Mouse (Mus musculus): ENCODE data around the gene Ppard. TPM values are rescaled to one million over a fixed set of nuclear protein-coding genes. Genes with fewer than 3 reads are reported as not detected.
A peak's percentile ranks its signal among the peaks of the same experiment; 100 is the strongest.

The Ppard gene
- total and polyA plus RNA-seq, 2 experiments from 2014 or later, result 1.4 to 23.1 TPM

DNA sequence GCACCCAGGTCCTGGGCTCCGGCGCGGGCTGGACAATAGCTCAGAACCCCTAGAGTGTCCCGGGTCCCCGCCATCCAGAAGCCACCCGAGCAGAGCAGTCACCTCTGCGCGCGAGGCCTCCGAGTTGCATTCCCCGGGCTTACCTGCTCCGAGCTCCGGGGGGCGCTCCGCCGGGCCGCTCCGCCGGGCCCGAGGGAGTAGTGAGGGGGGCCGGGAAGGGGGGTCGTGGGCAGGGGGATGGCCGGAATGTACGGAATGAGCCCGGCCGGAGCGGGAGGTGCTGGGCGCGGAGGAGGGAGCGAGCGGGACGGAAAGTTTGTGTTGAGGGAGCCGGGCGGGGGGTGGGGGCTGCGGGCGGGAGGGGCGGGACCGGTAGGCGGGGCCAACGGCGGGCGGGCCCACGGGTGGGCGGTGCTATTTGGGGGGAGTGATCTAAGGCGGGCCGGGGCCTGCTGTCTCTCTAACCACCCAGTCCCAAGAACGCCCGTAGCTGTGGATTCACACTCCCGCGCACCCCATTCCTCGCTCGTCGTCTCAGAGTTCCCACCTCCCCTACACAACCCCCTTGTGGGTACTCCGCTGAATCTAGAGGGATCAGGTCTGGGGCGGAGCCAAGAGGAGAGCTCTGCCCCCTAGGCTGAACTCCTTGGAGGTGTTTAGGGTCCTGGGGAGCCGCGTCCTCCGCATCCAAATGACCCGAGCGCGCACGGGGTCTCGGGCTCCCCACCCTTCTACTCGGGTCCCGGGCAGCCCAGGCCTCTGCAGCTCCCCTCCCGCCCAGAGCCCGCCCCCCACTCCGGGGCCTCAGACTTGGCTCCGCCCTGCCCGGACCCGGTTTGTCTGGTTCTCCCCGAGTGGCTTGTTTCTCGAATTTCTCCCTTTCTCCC lies 118.2 kb downstream of the Ppard start, which contains the start of gene Tead3:
Gene Tead3, minus strand, starts transcription at position 352 of the 887 bp plus-strand sequence.
- Histone ChIP-seq H3K36me3 (replicated peaks; ENCODE audit: control insufficient read depth, insufficient read depth, low read length) (no peaks in the 10 kb centered on the region), H3K9me3 (replicated peaks; ENCODE audit: control insufficient read depth, low read length) (no peaks in the 10 kb centered on the region), H3K4me2 (ENCODE audit: low read depth, low read length) (peak within 1 kb of the TSS; percentile 93), H3K4me1 (ENCODE audit: control insufficient read depth, insufficient read depth) (peaks cover 29% of the 10 kb centered on the region), H3K27me3 (ENCODE audit: control insufficient read depth, insufficient read depth, low read length) (peaks cover 30% of the 10 kb centered on the region), H3K27ac (ENCODE audit: low read depth) (peak within 1 kb of the TSS; percentile 92), H3K4me3 (ENCODE audit: low read depth, low read length) (peak within 1 kb of the TSS; percentile 69), H3K9ac (replicated peaks; ENCODE audit: low read depth, low read length) (peak within 1 kb of the TSS; percentile 83)
- WGBS, result under 1% methylated on average over 42 of the region's 73 CpGs
- DNase-seq (ENCODE audit: low spot score), result peak; percentile 82
- TF ChIP-seq CTCF (IDR thresholded peaks at IDR 0.05; ENCODE audit: low read depth) (0 out of 2 replicates have a peak, but pooled peaks have one; percentile 17), EP300 (IDR thresholded peaks at IDR 0.05; ENCODE audit: low read depth) (no peak)
- peak; percentile 79 for ATAC-seq (ENCODE audit: insufficient read depth, low read depth)

Other genes starting within 250 kb of the Ppard start
- gene Tcp11, start 152.1 kb upstream of the Ppard start, total RNA-seq (2014; rRNA removed; ENCODE audit: low replicate concordance), result 0.15 TPM in 1 of 2 replicates, not detected in the other
- gene Tcp11, start 152.1 kb upstream of the Ppard start, polyA plus RNA-seq (2015; fragmentation: Nextera tagmentation; extraction: Ambion mirVana), result 0.15 and 0.25 TPM in 2 replicates
- gene Scube3, start 90.6 kb upstream of the Ppard start, total RNA-seq (2014; rRNA removed; ENCODE audit: low replicate concordance), result 1.2 and 3.0 TPM in 2 replicates
- gene Scube3, start 90.6 kb upstream of the Ppard start, polyA plus RNA-seq (2015; fragmentation: Nextera tagmentation; extraction: Ambion mirVana), result 0.14 and 0.21 TPM in 2 replicates
- 24.1 and 33.0 TPM in 2 replicates for gene Zfp523, start 55.6 kb upstream of the Ppard start, total RNA-seq (2014; rRNA removed; ENCODE audit: low replicate concordance)
- gene Zfp523, start 55.6 kb upstream of the Ppard start, polyA plus RNA-seq (2015; fragmentation: Nextera tagmentation; extraction: Ambion mirVana), result 14.9 and 15.4 TPM in 2 replicates
- gene Def6, start 24.9 kb upstream of the Ppard start, total RNA-seq (2014; rRNA removed; ENCODE audit: low replicate concordance), result 3.5 and 5.8 TPM in 2 replicates
- 2.5 and 2.8 TPM in 2 replicates for gene Def6, start 24.9 kb upstream of the Ppard start, polyA plus RNA-seq (2015; fragmentation: Nextera tagmentation; extraction: Ambion mirVana)
- gene Fance, start 80.8 kb downstream of the Ppard start, total RNA-seq (2014; rRNA removed; ENCODE audit: low replicate concordance), result 14.1 and 21.7 TPM in 2 replicates
- gene Fance, start 80.8 kb downstream of the Ppard start, polyA plus RNA-seq (2015; fragmentation: Nextera tagmentation; extraction: Ambion mirVana), result 13.8 and 14.1 TPM in 2 replicates
- 817 and 939 TPM in 2 replicates for gene Rpl10a, start 95.8 kb downstream of the Ppard start, total RNA-seq (2014; rRNA removed; ENCODE audit: low replicate concordance)
- 255 and 273 TPM in 2 replicates for gene Rpl10a, start 95.8 kb downstream of the Ppard start, polyA plus RNA-seq (2015; fragmentation: Nextera tagmentation; extraction: Ambion mirVana)
- gene Tead3, start 118.1 kb downstream of the Ppard start, total RNA-seq (2014; rRNA removed; ENCODE audit: low replicate concordance), result 13.1 and 19.7 TPM in 2 replicates
- 3.2 and 3.3 TPM in 2 replicates for gene Tead3, start 118.1 kb downstream of the Ppard start, polyA plus RNA-seq (2015; fragmentation: Nextera tagmentation; extraction: Ambion mirVana)
- 0.61 and 5.3 TPM in 2 replicates for gene Tulp1, start 132.5 kb downstream of the Ppard start, total RNA-seq (2014; rRNA removed; ENCODE audit: low replicate concordance)
- 0.86 and 1.3 TPM in 2 replicates for gene Tulp1, start 132.5 kb downstream of the Ppard start, polyA plus RNA-seq (2015; fragmentation: Nextera tagmentation; extraction: Ambion mirVana)